Mouse (Mus musculus) layer of hippocampus, postnatal 14 days (tissue): ENCODE data around the gene Stk4. TPM values are rescaled to one million over a fixed set of nuclear protein-coding genes. Genes with fewer than 3 reads are reported as not detected.

ENCODE experiments used
- total RNA-seq, 2 experiments: library from RNA; stranded (reverse); gene quantifications; 2 replicates each; pipeline ENCODE4 v1.2.3; 2021

Stk4 gene
- total RNA-seq, 2 experiments from 2014 or later = 41.5 to 43.0 TPM

Other genes with a start within 250 kb of the Stk4 start
- not detected for gene Ccn5, start 249.5 kb upstream of the Stk4 start, total RNA-seq
- gene Kcnk15, start 216.7 kb upstream of the Stk4 start, total RNA-seq = under 1 TPM in 1 of 2 experiments, not detected in 1; 0.23 TPM
- gene Rims4, start 151.6 kb upstream of the Stk4 start, total RNA-seq = 10 to 100 TPM; 48.6 to 52.9 TPM
- gene Ywhab, start 75.4 kb upstream of the Stk4 start, total RNA-seq = 100 to 1,000 TPM; 573 to 578 TPM
- gene Pabpc1l, start 44.9 kb upstream of the Stk4 start, total RNA-seq = 1 to 10 TPM in 1 of 2 experiments, under 1 TPM in 1; 0.69 to 1.7 TPM
- 10 to 100 TPM; 55.3 to 58.4 TPM for gene Tomm34, start 847 bp downstream of the Stk4 start, total RNA-seq
- gene Kcns1, start 100.8 kb downstream of the Stk4 start, total RNA-seq = 1 to 10 TPM; 5.9 to 6.4 TPM
- not detected for gene Wfdc5, start 112.4 kb downstream of the Stk4 start, total RNA-seq
- gene Wfdc12, start 120.3 kb downstream of the Stk4 start, total RNA-seq = not detected
- not detected for gene Wfdc15a, start 129.8 kb downstream of the Stk4 start, total RNA-seq
- gene Wfdc15b, start 151.3 kb downstream of the Stk4 start, total RNA-seq = not detected
- not detected for gene Svs2, start 168.1 kb downstream of the Stk4 start, total RNA-seq
- gene Svs3b, start 186.3 kb downstream of the Stk4 start, total RNA-seq = not detected
- gene Svs4, start 208.1 kb downstream of the Stk4 start, total RNA-seq = not detected
- gene Svs3a, start 218.9 kb downstream of the Stk4 start, total RNA-seq = not detected
- not detected for gene Svs6, start 246.4 kb downstream of the Stk4 start, total RNA-seq